Mouse (Mus musculus) forebrain, embryonic 11.5 days (tissue): ENCODE results near the gene Amigo1. TPM values are rescaled to one million over a fixed set of nuclear protein-coding genes. Genes with fewer than 3 reads are reported as not detected.
"Not testable (repeated sequence)": the region's sequence is repeated elsewhere in the genome, so short reads cannot be mapped to it uniquely, and the experiment has no call there.

Experiments used
- ATAC-seq: fragments of 200-750 bp; cut with Nextera tagmentation; replicated peaks from 2 replicates; pipeline ENCODE4 v1.8.0; 2017; ENCODE audit warnings: moderate TSS enrichment; ENCODE audit not compliant: low FRiP score
- DNase-seq: peaks from one replicate; pipeline ENCODE4 v3.0.0-alpha.2; 2017; ENCODE audit warnings: low spot score
- H3K27ac ChIP-seq: fragments of 300-500 bp; sonication (generic); 2 replicates; pipeline ENCODE4 v1.5.1; 2014; ENCODE audit warnings: low read depth, low read length
- H3K27me3 ChIP-seq: fragments of 300-500 bp; sonication (generic); 2 replicates; pipeline ENCODE4 v1.6.1; 2014; ENCODE audit warnings: mild to moderate bottlenecking, low read length, mixed read lengths; ENCODE audit not compliant: control insufficient read depth, insufficient read depth
- H3K36me3 ChIP-seq: fragments of 300-500 bp; sonication (generic); 2 replicates; pipeline ENCODE4 v1.6.1; 2014; ENCODE audit warnings: mild to moderate bottlenecking, low read length, moderate library complexity, mixed read lengths; ENCODE audit not compliant: control insufficient read depth, insufficient read depth
- H3K4me1 ChIP-seq: fragments of 300-500 bp; sonication (generic); replicated peaks from 2 replicates; pipeline ENCODE4 v1.6.1; 2014; ENCODE audit warnings: low read length, mixed read lengths; ENCODE audit not compliant: control insufficient read depth, insufficient read depth
- H3K4me2 ChIP-seq: fragments of 300-500 bp; sonication (generic); 2 replicates; pipeline ENCODE4 v1.6.1; 2014; ENCODE audit warnings: low read depth, mild to moderate bottlenecking, low read length, moderate library complexity, mixed read lengths; ENCODE audit not compliant: severe bottlenecking
- H3K4me3 ChIP-seq: fragments of 300-500 bp; sonication (generic); 2 replicates; pipeline ENCODE4 v1.5.1; 2014; ENCODE audit warnings: low read depth, low read length
- H3K9ac ChIP-seq: fragments of 300-500 bp; sonication (generic); 2 replicates; pipeline ENCODE4 v1.6.1; 2014; ENCODE audit warnings: low read length
- H3K9me3 ChIP-seq: fragments of 300-500 bp; sonication (generic); 2 replicates; pipeline ENCODE4 v1.6.1; 2016; ENCODE audit warnings: low read length, mixed read lengths; ENCODE audit not compliant: control insufficient read depth
- WGBS: fragments of 180-500 bp; shearing (Covaris S2); extraction: QIAGEN DNeasy Blood & Tissue Kit; methylation state at CpG from one replicate; pipeline ENCODE4 v1.1.7; 2014; 5-methylcytosine and 5-hydroxymethylcytosine counted together
- polyA plus RNA-seq: library from polyadenylated mRNA; unstranded; fragments of >200 nt; fragmentation: Nextera tagmentation; extraction: Ambion mirVana; gene quantifications from 2 replicates; pipeline ENCODE4 v1.2.1, GENCODE M21; 2014

The Amigo1 gene
- polyA plus RNA-seq, 1 experiment from 2014 or later, result 5.2 TPM

DNA sequence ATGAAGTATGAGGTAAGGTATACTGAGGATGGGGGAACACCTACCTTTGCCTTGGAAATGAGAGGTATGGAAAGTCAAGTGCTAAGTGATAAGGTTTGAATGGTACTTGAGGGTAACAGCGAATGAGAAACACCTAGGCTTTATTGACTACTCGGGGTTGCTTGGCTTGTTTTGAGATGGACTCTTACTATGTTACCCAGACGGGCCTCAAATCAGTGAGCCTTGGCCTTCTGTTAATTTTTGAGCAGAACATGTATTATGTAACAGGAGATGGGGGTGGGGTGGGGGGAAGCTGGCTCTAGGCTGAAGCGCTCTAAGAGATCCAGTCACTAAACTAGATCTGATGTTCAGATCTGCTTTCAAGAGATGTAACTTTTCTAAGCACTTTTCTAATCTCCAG, 45.5 kb downstream of the Amigo1 start:
- Histone ChIP-seq H3K27ac (no peak overlapping the region), H3K9ac (no peak overlapping the region), H3K27me3 (peaks cover 13% of the 10 kb centered on the region), H3K4me3 (no peak overlapping the region), H3K9me3 (no peaks in the 10 kb centered on the region), H3K4me2 (no peak overlapping the region), H3K4me1 (no peaks in the 10 kb centered on the region), H3K36me3 (no peaks in the 10 kb centered on the region)
- peak; percentile 6 for DNase-seq
- 88% methylated on average over 4 of the region's 4 CpGs for whole genome bisulfite sequencing
- ATAC-seq, result no peak

- DNase-seq, ATAC-seq, H3K4me1 ChIP-seq, H3K9me3 ChIP-seq, H3K27me3 ChIP-seq, H3K27ac ChIP-seq, H3K9ac ChIP-seq, H3K4me3 ChIP-seq, H3K36me3 ChIP-seq, H3K4me2 ChIP-seq: not testable (repeated sequence)
- WGBS, result 82% methylated on average over 4 of the region's 4 CpGs
These were observed 51.5 kb downstream of the Amigo1 start for GRCm38 (mm10) chr3:108237474-108238102.

DNA sequence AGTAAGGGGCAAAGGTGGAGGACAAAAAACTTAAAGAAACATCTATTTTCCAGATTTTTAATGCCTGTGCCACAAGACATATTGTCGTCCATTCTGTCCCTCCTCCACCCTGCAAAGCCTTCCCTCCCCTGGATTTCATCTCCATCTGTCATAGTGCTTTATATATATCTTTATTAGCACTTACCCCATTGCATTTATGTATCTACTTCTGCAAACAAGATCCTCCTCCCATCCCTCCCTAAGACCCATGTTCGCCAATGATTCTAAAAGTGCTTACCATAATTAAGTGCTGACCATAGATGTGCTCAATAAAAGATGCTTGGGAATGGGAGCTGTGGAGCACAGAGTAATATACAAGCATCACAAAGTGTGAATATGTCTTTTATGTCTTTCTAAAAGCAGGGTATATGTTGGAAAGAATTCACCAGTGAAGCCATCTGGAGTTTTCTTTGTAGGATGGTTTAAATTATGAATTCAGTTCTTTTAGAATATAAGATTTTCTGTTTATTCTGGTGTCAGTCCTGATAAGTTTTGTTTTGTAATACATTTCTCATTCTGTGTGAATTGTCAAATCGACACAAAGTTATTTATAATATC, 55.2 kb downstream of the Amigo1 start:
- 91% methylated on average over 3 of the region's 3 CpGs for WGBS
- DNase-seq (no peak), ATAC-seq (no peak)
- Histone ChIP-seq H3K4me2 (no peak overlapping the region), H3K4me1 (no peaks in the 10 kb centered on the region), H3K9me3 (no peaks in the 10 kb centered on the region), H3K27ac (no peak overlapping the region), H3K36me3 (no peaks in the 10 kb centered on the region), H3K4me3 (no peak overlapping the region), H3K27me3 (no peaks in the 10 kb centered on the region), H3K9ac (no peak overlapping the region)

Other genes starting within 250 kb of the Amigo1 start
- 9.1 and 13.6 TPM in 2 replicates for gene Gstm6, start 242.6 kb upstream of the Amigo1 start, polyA plus RNA-seq
- not detected in 2 replicates for gene Gstm3, start 217.1 kb upstream of the Amigo1 start, polyA plus RNA-seq
- gene Gstm2, start 199.9 kb upstream of the Amigo1 start, polyA plus RNA-seq, result 10.6 and 13.3 TPM in 2 replicates
- 25.7 and 27.2 TPM in 2 replicates for gene Gstm1, start 168.4 kb upstream of the Amigo1 start, polyA plus RNA-seq
- 11.8 and 14.3 TPM in 2 replicates for gene Gstm4, start 141.4 kb upstream of the Amigo1 start, polyA plus RNA-seq
- 45.1 and 45.7 TPM in 2 replicates for gene Ampd2, start 99.7 kb upstream of the Amigo1 start, polyA plus RNA-seq
- 0.33 and 0.99 TPM in 2 replicates for gene Gnat2, start 93.5 kb upstream of the Amigo1 start, polyA plus RNA-seq
- gene Gnai3, start 40.2 kb upstream of the Amigo1 start, polyA plus RNA-seq, result 210 and 213 TPM in 2 replicates
- 0.25 and 0.32 TPM in 2 replicates for gene Gpr61, start 31.5 kb upstream of the Amigo1 start, polyA plus RNA-seq
- 3.1 and 3.2 TPM in 2 replicates for gene Cyb561d1, start 14.9 kb downstream of the Amigo1 start, polyA plus RNA-seq
- gene Atxn7l2, start 24.6 kb downstream of the Amigo1 start, polyA plus RNA-seq, result 22.3 and 24.3 TPM in 2 replicates
- 2.3 and 3.5 TPM in 2 replicates for gene Sypl2, start 40.3 kb downstream of the Amigo1 start, polyA plus RNA-seq
- gene Psma5, start 70.6 kb downstream of the Amigo1 start, polyA plus RNA-seq, result 277 and 297 TPM in 2 replicates
- 28.9 and 31.3 TPM in 2 replicates for gene Sort1, start 97.7 kb downstream of the Amigo1 start, polyA plus RNA-seq
- gene Mybphl, start 178.6 kb downstream of the Amigo1 start, polyA plus RNA-seq, result not detected in 2 replicates
- 99.5 and 102 TPM in 2 replicates for gene Psrc1, start 197.5 kb downstream of the Amigo1 start, polyA plus RNA-seq
- 52.0 and 68.1 TPM in 2 replicates for gene Celsr2, start 229.2 kb downstream of the Amigo1 start, polyA plus RNA-seq